Mouse (Mus musculus): ENCODE data around the gene Nop56. TPM values are rescaled to one million over a fixed set of nuclear protein-coding genes. Genes with fewer than 3 reads are reported as not detected.

Nop56 gene
- polyA plus RNA-seq, 1 experiment from 2014 or later: 143 TPM

DNA sequence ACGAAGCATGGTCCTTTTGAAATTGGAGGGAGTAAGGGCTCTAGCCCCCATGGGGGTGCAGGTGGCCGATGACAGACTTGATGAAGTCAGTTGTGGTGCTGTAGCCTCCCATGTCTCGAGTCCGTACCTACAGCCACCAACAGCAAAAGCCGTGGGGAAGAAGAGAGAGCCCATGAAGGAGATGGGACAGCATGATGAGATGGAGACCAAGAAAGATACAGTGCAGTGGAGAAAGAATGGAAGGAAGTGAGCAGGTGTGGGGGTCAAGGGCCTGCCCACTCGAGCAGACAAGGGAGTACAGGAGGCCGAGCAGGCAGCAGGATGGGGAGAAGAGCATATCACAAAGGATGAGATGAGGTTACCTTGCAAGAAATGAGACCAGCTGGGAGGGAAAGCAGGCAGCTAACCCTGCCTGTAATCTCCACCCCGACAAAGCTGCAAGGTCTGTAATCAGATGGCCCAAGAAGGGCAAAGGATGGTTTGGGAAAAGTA lies 5.4 kb downstream of the Nop56 start:
- ATAC-seq (ENCODE audit: extremely low read depth, insufficient number of reproducible peaks, low FRiP score, low TSS enrichment): no peak

DNA sequence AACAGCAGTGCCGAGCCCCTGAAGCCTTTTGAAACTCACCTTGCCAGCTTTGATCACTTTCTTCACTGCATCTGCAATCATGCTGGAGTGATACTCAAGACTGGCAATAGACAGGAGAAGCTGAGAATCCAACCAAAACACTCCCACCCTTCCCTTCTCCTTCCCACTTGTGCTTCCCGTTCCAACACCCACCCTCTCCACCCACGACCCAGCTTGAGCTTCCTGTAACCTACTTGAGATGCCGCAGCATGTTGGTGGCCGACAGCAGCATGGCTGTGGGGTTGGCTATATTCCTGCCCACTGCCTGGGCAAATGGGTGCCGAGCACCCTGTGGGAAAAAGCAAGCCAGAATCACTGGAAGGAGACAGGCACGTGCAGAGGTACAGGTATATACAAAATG lies 6.0 kb downstream of the Nop56 start:
- ATAC-seq (ENCODE audit: extremely low read depth, insufficient number of reproducible peaks, low FRiP score, low TSS enrichment): no peak
- H3K4me2 ChIP-seq: no peak overlapping the region
- H3K36me3 ChIP-seq: peaks cover 75% of the 10 kb centered on the region
- H3K4me1 ChIP-seq: peaks cover 39% of the 10 kb centered on the region
- WGBS: 58% methylated on average over 7 of the region's 7 CpGs
- H3K9ac ChIP-seq: peak overlapping the region; percentile 14; the same call in 1 of the 2 replicates
- H3K4me3 ChIP-seq: no peak overlapping the region
- no peaks in the 10 kb centered on the region for H3K27me3 ChIP-seq (replicated peaks)
- no peaks in the 10 kb centered on the region for H3K9me3 ChIP-seq
- no peak overlapping the region for H3K27ac ChIP-seq (replicated peaks)

More for the DNA sequence above, 5.4 kb downstream of the Nop56 start:
- no peak overlapping the region for H3K9ac ChIP-seq
- H3K4me2 ChIP-seq: no peak overlapping the region
- H3K36me3 ChIP-seq: peaks cover 76% of the 10 kb centered on the region
- no peaks in the 10 kb centered on the region for H3K9me3 ChIP-seq
- no peaks in the 10 kb centered on the region for H3K27me3 ChIP-seq (replicated peaks)
- H3K4me1 ChIP-seq: peaks cover 38% of the 10 kb centered on the region
- no peak overlapping the region for H3K27ac ChIP-seq (replicated peaks)
- H3K4me3 ChIP-seq: no peak overlapping the region
- 35% methylated on average over 8 of the region's 8 CpGs for WGBS

DNA sequence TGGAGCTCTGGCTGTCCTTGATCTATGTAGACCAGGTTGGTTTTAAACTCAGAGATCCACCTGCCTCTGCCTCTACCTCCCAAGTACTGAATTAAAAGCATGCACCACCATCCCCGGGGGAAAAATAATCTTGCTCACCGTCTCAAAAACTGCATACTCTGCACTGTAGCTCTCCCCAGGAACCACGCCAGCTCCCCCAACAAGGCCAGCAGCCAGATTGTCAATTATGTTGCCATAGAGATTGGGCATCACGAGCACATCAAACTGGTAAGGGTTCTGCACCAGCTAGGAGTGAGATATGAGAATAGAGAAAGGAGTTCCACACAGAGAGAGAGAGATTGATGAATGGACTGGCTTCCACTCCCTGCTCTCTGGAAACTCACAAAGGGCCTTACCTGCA lies 6.6 kb downstream of the Nop56 start:
- WGBS: 73% methylated on average over 4 of the region's 4 CpGs
- no peak overlapping the region for H3K4me3 ChIP-seq
- H3K9me3 ChIP-seq: no peaks in the 10 kb centered on the region
- H3K27me3 ChIP-seq (replicated peaks): no peaks in the 10 kb centered on the region
- H3K27ac ChIP-seq (replicated peaks): no peak overlapping the region
- no peak for ATAC-seq (ENCODE audit: extremely low read depth, insufficient number of reproducible peaks, low FRiP score, low TSS enrichment)
- H3K36me3 ChIP-seq: peaks cover 69% of the 10 kb centered on the region
- no peak overlapping the region for H3K9ac ChIP-seq
- H3K4me1 ChIP-seq: peaks cover 34% of the 10 kb centered on the region
- H3K4me2 ChIP-seq: no peak overlapping the region

DNA sequence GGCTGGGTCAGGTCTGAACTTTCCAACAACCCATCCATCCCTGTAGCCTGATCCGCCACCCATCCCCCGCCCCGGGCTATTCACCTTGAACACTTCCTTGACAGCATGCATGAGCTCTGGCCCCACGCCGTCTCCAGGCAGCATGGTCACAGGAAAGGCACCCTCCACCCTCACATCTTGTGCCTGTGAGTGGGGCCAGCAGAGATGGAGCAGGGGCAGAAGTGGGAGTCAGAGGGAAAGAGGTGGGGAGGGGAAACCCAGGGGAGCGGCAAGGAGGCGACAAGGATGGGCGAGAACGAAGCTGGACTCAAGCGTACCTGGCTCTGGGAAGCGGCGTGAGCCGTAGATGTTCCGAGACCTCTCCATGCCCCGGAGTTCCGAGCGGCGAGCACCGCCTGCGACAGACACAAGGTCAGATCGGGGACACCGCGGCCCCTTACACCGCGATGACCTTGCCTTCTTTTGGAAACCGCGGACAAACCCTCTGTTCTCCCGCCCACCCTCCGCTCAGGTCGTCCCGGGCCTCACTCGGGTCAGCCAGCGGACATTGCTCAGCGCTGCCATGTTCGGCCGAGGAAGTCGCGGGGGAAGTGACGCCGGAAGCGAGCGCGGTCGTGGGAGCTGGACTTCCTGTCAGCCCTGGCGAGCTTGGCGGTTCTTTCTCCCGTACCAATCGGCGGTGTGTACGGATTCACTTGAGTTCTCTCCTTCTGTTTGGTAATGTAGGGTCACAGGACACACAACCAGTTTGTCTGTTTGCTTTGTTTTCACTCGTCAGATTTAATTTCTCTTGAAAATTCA lies 9.8 kb downstream of the Nop56 start, which contains the start of gene Idh3b:
TSS of gene Idh3b (minus strand) at position 694 of the 801 bp plus-strand sequence.
- Histone ChIP-seq H3K27me3 (replicated peaks) (no peaks in the 10 kb centered on the region), H3K9me3 (no peaks in the 10 kb centered on the region), H3K4me2 (peak within 1 kb of the TSS; percentile 91), H3K4me3 (peak within 1 kb of the TSS; percentile 98), H3K9ac (peak within 1 kb of the TSS; percentile 97), H3K4me1 (peaks cover 20% of the 10 kb centered on the region), H3K27ac (replicated peaks) (peak within 1 kb of the TSS; percentile 87), H3K36me3 (peaks cover 39% of the 10 kb centered on the region)
- peak; percentile 83 for ATAC-seq (ENCODE audit: extremely low read depth, insufficient number of reproducible peaks, low FRiP score, low TSS enrichment)
- under 1% methylated on average over 51 of the region's 51 CpGs for WGBS

DNA sequence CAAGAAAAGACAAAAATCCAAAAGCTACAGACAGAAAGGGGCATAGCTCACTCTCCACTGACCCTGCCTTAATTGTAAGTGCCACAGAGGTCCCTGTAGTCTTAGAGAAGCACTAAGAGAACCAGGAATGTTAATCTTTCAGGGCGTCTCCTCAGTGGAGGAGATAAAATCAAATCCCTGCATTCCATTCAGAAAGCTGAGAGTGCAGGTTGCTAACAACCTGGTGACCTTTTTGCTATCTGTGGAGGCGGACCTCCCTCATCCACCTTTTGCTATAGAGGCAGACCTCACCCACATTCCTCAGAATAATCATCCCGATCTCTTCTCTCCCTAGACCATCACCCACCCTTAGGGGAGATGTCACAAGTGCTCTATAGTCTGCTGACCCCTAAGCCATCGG lies 14.9 kb downstream of the Nop56 start:
- Histone ChIP-seq H3K27ac (replicated peaks) (no peak overlapping the region), H3K9me3 (no peaks in the 10 kb centered on the region), H3K9ac (no peak overlapping the region), H3K4me2 (no peak overlapping the region), H3K4me1 (peaks cover 19% of the 10 kb centered on the region), H3K4me3 (no peak overlapping the region), H3K27me3 (replicated peaks) (peaks cover 22% of the 10 kb centered on the region), H3K36me3 (no peaks in the 10 kb centered on the region)
- 49% methylated on average over 4 of the region's 4 CpGs for WGBS
- ATAC-seq (ENCODE audit: extremely low read depth, insufficient number of reproducible peaks, low FRiP score, low TSS enrichment): no peak

DNA sequence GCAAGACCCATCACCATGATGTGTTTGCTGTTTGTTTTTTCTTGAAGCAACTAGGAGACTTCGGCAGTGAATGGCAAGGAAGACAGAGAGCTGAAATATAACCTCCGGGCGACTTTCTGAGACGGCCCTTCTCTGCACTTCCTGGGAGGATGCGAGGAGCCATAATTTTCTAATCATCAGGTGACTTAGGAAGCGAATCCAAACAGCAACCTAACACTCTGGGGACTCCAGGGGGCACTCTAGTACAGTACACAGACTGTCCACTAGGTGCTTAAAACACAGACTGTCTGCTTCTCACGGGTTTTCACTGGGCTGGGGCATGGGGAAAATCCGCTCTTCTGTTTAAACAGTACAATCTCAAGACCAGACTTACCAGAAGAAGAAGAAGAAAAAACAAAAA lies 17.2 kb downstream of the Nop56 start:
- Histone ChIP-seq H3K4me3 (no peak overlapping the region), H3K4me2 (peak overlapping the region; percentile 28), H3K36me3 (no peaks in the 10 kb centered on the region), H3K9me3 (no peaks in the 10 kb centered on the region), H3K27ac (replicated peaks) (no peak overlapping the region), H3K9ac (peak overlapping the region; percentile 6; the same call in 1 of the 2 replicates), H3K4me1 (peaks cover 27% of the 10 kb centered on the region), H3K27me3 (replicated peaks) (peaks cover 43% of the 10 kb centered on the region)
- ATAC-seq (ENCODE audit: extremely low read depth, insufficient number of reproducible peaks, low FRiP score, low TSS enrichment): no peak
- 12% methylated on average over 8 of the region's 8 CpGs for WGBS

DNA sequence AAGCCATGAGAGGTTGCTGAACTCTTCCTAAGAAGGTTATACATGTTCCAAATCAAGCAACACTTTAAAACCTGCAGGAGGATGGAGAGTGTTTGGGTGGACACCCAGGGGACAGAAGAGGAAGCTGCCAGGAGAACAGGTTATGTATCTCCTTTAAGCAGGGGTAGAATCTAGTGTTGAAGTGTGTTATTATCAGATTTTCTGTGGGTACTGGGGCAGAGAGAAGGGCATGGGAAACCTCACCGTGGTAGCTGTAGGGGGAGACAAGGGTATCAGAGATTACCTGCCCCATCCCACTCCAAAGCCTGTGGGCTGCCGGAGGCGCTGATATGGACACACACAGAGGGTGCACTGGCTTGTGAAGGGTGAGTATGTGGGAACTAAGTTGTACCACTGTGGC lies 18.8 kb downstream of the Nop56 start:
- Histone ChIP-seq H3K4me3 (no peak overlapping the region), H3K9me3 (no peaks in the 10 kb centered on the region), H3K4me1 (peaks cover 34% of the 10 kb centered on the region), H3K27me3 (replicated peaks) (peaks cover 59% of the 10 kb centered on the region), H3K36me3 (0 out of 2 replicates have a peak, but pooled peaks cover 1% of the 10 kb centered on the region), H3K4me2 (no peak overlapping the region), H3K9ac (no peak overlapping the region), H3K27ac (replicated peaks) (no peak overlapping the region)
- ATAC-seq (ENCODE audit: extremely low read depth, insufficient number of reproducible peaks, low FRiP score, low TSS enrichment): no peak
- WGBS: 41% methylated on average over 3 of the region's 3 CpGs

DNA sequence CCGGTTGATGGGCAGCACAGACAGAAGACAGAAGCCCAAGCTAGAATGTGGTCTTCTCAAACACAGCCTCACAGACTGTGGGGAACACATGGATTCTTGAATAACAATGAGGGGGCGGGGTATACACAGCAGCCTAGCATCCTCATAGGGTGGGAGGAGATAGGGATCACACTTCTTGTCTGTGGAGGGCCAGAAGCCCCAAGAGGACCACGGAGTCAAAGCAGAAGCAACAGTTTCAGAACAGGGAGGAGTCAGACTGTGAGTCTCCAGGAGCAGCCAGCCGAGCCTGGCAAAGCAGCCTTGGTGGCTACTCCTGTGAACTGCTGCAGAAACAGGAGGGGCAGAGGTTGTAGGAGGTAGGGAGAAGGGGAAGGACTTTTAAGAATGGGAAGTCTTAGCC lies 19.3 kb downstream of the Nop56 start:
- H3K9me3 ChIP-seq: no peaks in the 10 kb centered on the region
- H3K36me3 ChIP-seq: 0 out of 2 replicates have a peak, but pooled peaks cover 6% of the 10 kb centered on the region
- 4% methylated on average over 4 of the region's 4 CpGs for WGBS
- ATAC-seq (ENCODE audit: extremely low read depth, insufficient number of reproducible peaks, low FRiP score, low TSS enrichment): no peak
- 0 out of 2 replicates have a peak overlapping the region, but pooled peaks have one; percentile 11 for H3K4me2 ChIP-seq
- H3K4me3 ChIP-seq: no peak overlapping the region
- no peak overlapping the region for H3K27ac ChIP-seq (replicated peaks)
- H3K4me1 ChIP-seq: peaks cover 34% of the 10 kb centered on the region
- H3K27me3 ChIP-seq (replicated peaks): peaks cover 64% of the 10 kb centered on the region
- H3K9ac ChIP-seq: 0 out of 2 replicates have a peak overlapping the region, but pooled peaks have one; percentile 28

DNA sequence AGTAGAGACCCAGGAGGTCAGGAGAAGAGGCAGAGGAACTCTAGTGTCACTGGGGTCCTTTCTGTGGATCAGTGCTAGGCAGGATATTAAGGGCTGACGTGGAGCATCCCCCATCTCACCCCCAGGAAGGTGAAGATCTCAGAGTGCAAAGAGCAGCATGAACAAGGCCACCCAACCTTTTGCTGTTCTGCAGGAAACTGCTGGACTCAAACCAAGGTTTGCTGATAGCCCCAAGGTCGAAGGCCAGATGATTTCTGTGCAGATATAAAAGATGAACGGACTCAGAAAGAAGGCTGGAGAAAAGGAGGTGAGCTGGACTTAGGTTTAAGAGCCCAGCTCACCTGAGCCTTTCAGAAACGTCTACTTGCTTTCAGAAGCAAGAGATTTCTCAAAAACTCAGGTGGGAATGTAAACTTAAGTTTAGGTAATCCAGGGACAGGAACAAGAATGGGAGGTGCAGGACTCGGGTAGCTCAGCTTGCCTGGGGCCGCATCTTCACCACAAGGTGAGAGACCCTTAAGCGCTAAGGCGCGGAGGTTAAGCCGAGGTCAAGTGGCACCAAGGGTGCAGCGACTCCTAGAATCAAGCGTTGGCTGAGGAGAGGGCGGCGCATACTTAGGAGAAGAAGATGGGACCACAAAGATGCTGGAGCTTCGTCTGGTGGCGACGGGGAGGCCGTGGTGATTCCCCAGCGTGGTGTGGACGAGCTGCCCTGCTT lies 20.1 kb downstream of the Nop56 start:
- Histone ChIP-seq H3K36me3 (0 out of 2 replicates have a peak, but pooled peaks cover 6% of the 10 kb centered on the region), H3K4me2 (peak overlapping the region; percentile 79), H3K27me3 (replicated peaks) (peaks cover 70% of the 10 kb centered on the region), H3K4me1 (peaks cover 34% of the 10 kb centered on the region), H3K27ac (replicated peaks) (no peak overlapping the region), H3K4me3 (peak overlapping the region; percentile 80), H3K9ac (peak overlapping the region; percentile 89), H3K9me3 (no peaks in the 10 kb centered on the region)
- 9% methylated on average over 20 of the region's 20 CpGs for WGBS
- no peak for ATAC-seq (ENCODE audit: extremely low read depth, insufficient number of reproducible peaks, low FRiP score, low TSS enrichment)

DNA sequence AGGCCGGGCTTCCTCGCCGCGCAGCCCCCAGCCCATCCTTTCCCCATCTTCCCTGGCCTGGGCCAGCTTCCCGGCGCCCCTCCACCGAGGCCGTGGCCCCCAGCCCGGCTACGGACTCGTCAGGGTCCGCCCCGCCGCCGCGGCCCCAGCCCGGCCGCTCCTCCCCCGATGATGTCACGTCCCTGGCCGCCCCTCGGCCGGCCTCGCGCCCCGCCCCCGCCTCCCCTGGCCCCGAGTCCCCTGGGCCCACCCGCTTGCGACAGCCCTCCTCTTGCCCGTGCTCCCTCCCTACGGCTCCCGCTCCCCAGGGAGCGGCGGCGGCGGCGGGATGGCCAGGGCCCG lies 20.7 kb downstream of the Nop56 start, which contains the start of gene Ebf4:
TSS of gene Ebf4 (plus strand) at position 234 of the 342 bp plus-strand sequence.
- 0 out of 2 replicates have a peak, but pooled peaks cover 6% of the 10 kb centered on the region for H3K36me3 ChIP-seq
- WGBS: 2% methylated on average over 36 of the region's 39 CpGs
- no peaks in the 10 kb centered on the region for H3K9me3 ChIP-seq
- ATAC-seq (ENCODE audit: extremely low read depth, insufficient number of reproducible peaks, low FRiP score, low TSS enrichment): peak; percentile 40; the same call in 1 of the 2 replicates
- peak within 1 kb of the TSS; percentile 89 for H3K9ac ChIP-seq
- H3K4me1 ChIP-seq: peaks cover 34% of the 10 kb centered on the region
- H3K27me3 ChIP-seq (replicated peaks): peaks cover 70% of the 10 kb centered on the region
- peak within 1 kb of the TSS; percentile 52 for H3K27ac ChIP-seq (replicated peaks)
- peak within 1 kb of the TSS; percentile 80 for H3K4me3 ChIP-seq
- H3K4me2 ChIP-seq: peak within 1 kb of the TSS; percentile 79
